Mouse (Mus musculus) lung, postnatal 0 days (tissue): ENCODE measurements around the gene Sestd1.

Source experiments
- CTCF ChIP-seq: IDR thresholded peaks from 2 replicates; pipeline ENCODE4 v1.5.1; 2016; ENCODE audit warnings: antibody characterized with exemption, mild to moderate bottlenecking
- EP300 ChIP-seq: IDR thresholded peaks from 2 replicates; pipeline ENCODE4 v1.6.1; 2016; ENCODE audit warnings: antibody characterized with exemption, mild to moderate bottlenecking, control low read depth

DNA sequence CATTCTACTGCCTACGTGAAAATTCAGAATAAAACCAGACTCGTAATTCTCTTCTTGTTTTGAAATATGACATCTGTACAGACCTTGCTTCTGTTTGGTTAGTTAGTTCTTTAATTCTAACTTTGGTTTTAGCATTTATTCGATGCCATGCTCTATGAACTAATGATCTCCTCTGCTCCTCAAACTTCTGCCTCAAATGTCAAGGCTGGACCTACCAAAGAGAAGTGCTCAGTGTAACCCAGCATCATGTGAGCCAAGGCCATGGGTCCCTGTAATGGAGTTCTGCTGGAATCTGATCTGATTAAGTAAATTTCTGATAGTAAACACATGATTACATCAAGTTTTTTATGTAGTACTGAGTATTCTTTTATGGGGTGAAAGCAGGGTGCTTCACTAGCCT is 88.6 kb downstream of the Sestd1 start:
- no peak for TF ChIP-seq CTCF
- TF ChIP-seq EP300, result no peak
